Mouse (Mus musculus) ZHBTc4 (cell line): ENCODE results near the gene St3gal6.

Experiments
- DNase-seq: peaks from one replicate; pipeline ENCODE4 v3.0.0-alpha.2; 2011; ENCODE audit warnings: low read depth, low spot score

St3gal6 gene

GRCm38 (mm10) chr16:58521900-58522299, 2.1 kb downstream of the St3gal6 start:
- DNase-seq, result no peak

GRCm38 (mm10) chr16:58521182-58521581, 2.9 kb downstream of the St3gal6 start:
- no peak for DNase-seq

- DNase-seq, result no peak
Measured at GRCm38 (mm10) chr16:58520457-58520856, 3.6 kb downstream of the St3gal6 start.

- no peak for DNase-seq
Measured at GRCm38 (mm10) chr16:58519650-58520073, 4.4 kb downstream of the St3gal6 start.

- no peak for DNase-seq
Measured at GRCm38 (mm10) chr16:58516960-58517798, 6.9 kb downstream of the St3gal6 start.

- no peak for DNase-seq
Measured at GRCm38 (mm10) chr16:58516161-58516560, 7.9 kb downstream of the St3gal6 start.

- peak; percentile 75 for DNase-seq
Measured at GRCm38 (mm10) chr16:58514565-58514964, 9.5 kb downstream of the St3gal6 start.

GRCm38 (mm10) chr16:58513755-58514154, 10.3 kb downstream of the St3gal6 start:
- no peak for DNase-seq

GRCm38 (mm10) chr16:58512887-58513286, 11.2 kb downstream of the St3gal6 start:
- DNase-seq, result no peak

- DNase-seq, result peak; percentile 16
Measured at GRCm38 (mm10) chr16:58512181-58512761, 11.8 kb downstream of the St3gal6 start.

- DNase-seq, result no peak
Measured at GRCm38 (mm10) chr16:58504945-58505344, 19.1 kb downstream of the St3gal6 start.

- DNase-seq, result no peak
Measured at GRCm38 (mm10) chr16:58502566-58502965, 21.5 kb downstream of the St3gal6 start.

GRCm38 (mm10) chr16:58501760-58502301, 22.2 kb downstream of the St3gal6 start:
- DNase-seq, result no peak

- no peak for DNase-seq
Measured at GRCm38 (mm10) chr16:58499650-58500049, 24.4 kb downstream of the St3gal6 start.

- no peak for DNase-seq
Measured at GRCm38 (mm10) chr16:58499172-58499584, 24.9 kb downstream of the St3gal6 start.

GRCm38 (mm10) chr16:58497886-58498713, 25.9 kb downstream of the St3gal6 start:
- no peak for DNase-seq

GRCm38 (mm10) chr16:58496791-58497190, 27.3 kb downstream of the St3gal6 start:
- no peak for DNase-seq

- no peak for DNase-seq
Measured at GRCm38 (mm10) chr16:58487861-58488260, 36.2 kb downstream of the St3gal6 start.

GRCm38 (mm10) chr16:58482296-58482695, 41.7 kb downstream of the St3gal6 start:
- no peak for DNase-seq

GRCm38 (mm10) chr16:58481906-58482270, 42.2 kb downstream of the St3gal6 start:
- DNase-seq, result no peak

GRCm38 (mm10) chr16:58481219-58481905, 42.7 kb downstream of the St3gal6 start:
- no peak for DNase-seq
